Mouse (Mus musculus) erythroblast, embryonic 14.5 days (primary cell): ENCODE data around the gene Olfr10.

ENCODE experiments used
- GATA1 ChIP-seq: IDR thresholded peaks from 2 replicates; pipeline ENCODE4 v1.6.1; 2012; ENCODE audit warnings: low read length, inconsistent platforms, mixed read lengths
- TAL1 ChIP-seq: IDR thresholded peaks from 3 replicates; pipeline ENCODE4 v1.6.1; 2012; ENCODE audit warnings: low read length, inconsistent platforms, mixed read lengths

DNA sequence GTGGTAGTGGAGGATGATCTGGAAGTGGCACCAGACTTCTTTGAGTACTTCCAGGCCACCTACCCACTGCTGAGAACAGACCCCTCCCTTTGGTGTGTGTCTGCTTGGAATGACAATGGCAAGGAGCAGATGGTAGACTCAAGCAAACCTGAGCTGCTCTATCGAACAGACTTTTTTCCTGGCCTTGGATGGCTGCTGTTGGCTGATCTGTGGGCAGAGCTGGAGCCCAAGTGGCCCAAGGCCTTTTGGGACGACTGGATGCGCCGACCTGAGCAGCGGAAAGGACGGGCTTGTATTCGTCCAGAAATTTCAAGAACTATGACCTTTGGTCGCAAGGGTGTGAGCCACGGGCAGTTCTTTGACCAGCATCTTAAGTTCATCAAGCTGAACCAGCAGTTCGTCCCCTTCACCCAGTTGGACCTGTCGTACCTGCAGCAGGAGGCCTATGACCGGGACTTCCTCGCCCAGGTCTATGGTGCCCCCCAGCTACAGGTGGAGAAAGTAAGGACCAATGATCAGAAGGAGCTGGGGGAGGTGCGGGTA is 43.2 kb upstream of the Olfr10 start:
- no peak for TF ChIP-seq GATA1
- no peak for TF ChIP-seq TAL1
